Mouse (Mus musculus) frontal cortex, postnatal 36 days (tissue): Measurements from ENCODE around the gene Sprtn.
A peak's percentile ranks its signal among the peaks of the same experiment; 100 is the strongest.

Source experiments
- DNase-seq, 2 experiments: peaks; one replicate each; pipeline ENCODE4 v3.0.0; 2022; ENCODE audit warnings: low spot score in 2 of 2

The Sprtn gene

GRCm38 (mm10) chr8:124944406-124944805 is 46.7 kb downstream of the Sprtn start:
- DNase-seq, result no peak

GRCm38 (mm10) chr8:124947865-124948732 is 50.4 kb downstream of the Sprtn start:
- peak in 1 of 2 experiments; percentile 40 for DNase-seq

GRCm38 (mm10) chr8:124948733-124949111 is 51.0 kb downstream of the Sprtn start:
- no peak for DNase-seq

- peak; percentile 61 to 67 for DNase-seq
These were observed 51.8 kb downstream of the Sprtn start, which contains the start of gene Egln1 for GRCm38 (mm10) chr8:124949209-124950068. TSS of gene Egln1 (minus strand) at chr8:124949324.

GRCm38 (mm10) chr8:124950069-124950456 is 52.4 kb downstream of the Sprtn start:
- no peak for DNase-seq

GRCm38 (mm10) chr8:124950865-124951264 is 53.2 kb downstream of the Sprtn start:
- no peak for DNase-seq

GRCm38 (mm10) chr8:124953188-124953587 is 55.5 kb downstream of the Sprtn start:
- DNase-seq, result no peak

- no peak for DNase-seq
These were observed 56.9 kb downstream of the Sprtn start for GRCm38 (mm10) chr8:124954572-124955082.
